Mouse (Mus musculus) bone marrow macrophage, adult 2 months (primary cell): ENCODE measurements around the gene Krt42.

ENCODE experiments used
- CTCF ChIP-seq: IDR thresholded peaks from 2 replicates; pipeline ENCODE4 v1.5.1; 2012; ENCODE audit warnings: low read depth, mild to moderate bottlenecking, low read length, moderate library complexity
- POLR2A ChIP-seq: IDR thresholded peaks from 2 replicates; pipeline ENCODE4 v1.6.1; 2012; ENCODE audit warnings: mild to moderate bottlenecking, low read depth, low read length, borderline replicate concordance

DNA sequence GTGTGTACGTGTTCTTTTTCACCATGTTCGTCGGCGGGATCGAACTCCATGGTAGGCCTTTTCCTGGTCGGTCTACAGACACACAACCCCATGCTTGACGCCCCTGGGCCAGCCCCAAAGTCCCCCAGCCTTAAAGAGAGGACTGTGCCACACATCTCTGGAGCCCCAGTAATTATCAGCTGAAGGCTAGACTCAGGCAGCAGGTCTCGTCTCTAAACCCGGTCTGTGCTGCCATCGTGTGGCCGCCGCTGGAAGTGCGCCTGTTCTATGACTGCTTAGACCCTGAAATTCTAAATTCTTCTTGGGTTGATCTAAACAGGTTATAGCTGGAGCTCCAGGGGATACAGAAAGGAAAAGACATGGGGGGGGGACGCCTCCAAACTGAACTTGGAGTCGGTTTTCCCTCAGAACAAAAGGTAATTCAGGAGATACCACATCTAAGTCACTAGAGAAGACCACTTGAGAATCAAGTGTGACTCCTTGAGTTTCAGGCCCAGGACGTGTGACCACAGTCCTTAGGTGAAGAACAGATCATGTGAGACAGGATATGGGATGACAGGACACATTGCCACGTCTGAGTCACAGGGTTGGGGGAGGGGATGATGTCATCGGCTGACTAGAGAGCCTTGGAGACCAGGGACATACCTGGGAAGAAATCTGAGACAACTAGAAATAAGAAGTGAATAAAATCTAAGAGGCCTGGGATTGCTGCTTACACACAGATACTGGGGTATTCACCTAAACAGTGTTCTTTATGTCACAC lies 28.8 kb upstream of the Krt42 start:
- TF ChIP-seq CTCF (peak; percentile 44; the same call in 1 of the 2 replicates), POLR2A (no peak)
